Mouse (Mus musculus) kidney, postnatal 0 days (tissue): ENCODE data around the gene Pigc. TPM values are rescaled to one million over a fixed set of nuclear protein-coding genes. Genes with fewer than 3 reads are reported as not detected.

Experiments
- ATAC-seq: fragments of 200-750 bp; cut with Nextera tagmentation; replicated peaks from 2 replicates; pipeline ENCODE4 v1.8.0; 2017; ENCODE audit warnings: low read depth, moderate number of reproducible peaks, moderate TSS enrichment, moderate library complexity; ENCODE audit not compliant: low FRiP score
- DNase-seq: peaks from one replicate; pipeline ENCODE4 v3.0.0-alpha.2; 2016; ENCODE audit warnings: low spot score
- H3K27ac ChIP-seq: fragments of 300-500 bp; sonication (generic); 2 replicates; pipeline ENCODE4 v1.5.1; 2014; ENCODE audit warnings: mild to moderate bottlenecking
- H3K27me3 ChIP-seq: fragments of 300-500 bp; sonication (generic); 2 replicates; pipeline ENCODE4 v1.6.1; 2014; ENCODE audit warnings: low read length, mixed read lengths; ENCODE audit not compliant: insufficient read depth
- H3K36me3 ChIP-seq: fragments of 300-500 bp; sonication (generic); 2 replicates; pipeline ENCODE4 v1.6.1; 2014; ENCODE audit warnings: low read length, mixed read lengths; ENCODE audit not compliant: insufficient read depth
- H3K4me1 ChIP-seq: fragments of 300-500 bp; sonication (generic); replicated peaks from 2 replicates; pipeline ENCODE4 v1.6.1; 2014; ENCODE audit warnings: antibody characterized with exemption, low read length, mixed read lengths; ENCODE audit not compliant: insufficient read depth
- H3K4me2 ChIP-seq: fragments of 300-500 bp; sonication (generic); 2 replicates; pipeline ENCODE4 v1.6.1; 2014; ENCODE audit warnings: mild to moderate bottlenecking, low read length, moderate library complexity, mixed read lengths
- H3K4me3 ChIP-seq: fragments of 300-500 bp; sonication (generic); replicated peaks from 2 replicates; pipeline ENCODE4 v1.5.1; 2014; ENCODE audit warnings: low read depth, low read length
- H3K9ac ChIP-seq: fragments of 300-500 bp; sonication (generic); 2 replicates; pipeline ENCODE4 v1.6.1; 2014; ENCODE audit warnings: low read depth, low read length
- H3K9me3 ChIP-seq: fragments of 300-500 bp; sonication (generic); replicated peaks from 2 replicates; pipeline ENCODE4 v1.6.1; 2016; ENCODE audit warnings: low read length, inconsistent platforms, mixed read lengths
- CTCF ChIP-seq: IDR thresholded peaks from 2 replicates; pipeline ENCODE4 v1.5.1; 2016; ENCODE audit warnings: antibody characterized with exemption, low read depth, mild to moderate bottlenecking, moderate library complexity
- WGBS: fragments of 180-500 bp; shearing (Covaris S2); extraction: QIAGEN DNeasy Blood & Tissue Kit; methylation state at CpG from one replicate; pipeline ENCODE4 v1.1.7; 2014; 5-methylcytosine and 5-hydroxymethylcytosine counted together
- polyA plus RNA-seq: library from polyadenylated mRNA; unstranded; fragments of >200 nt; fragmentation: Nextera tagmentation; extraction: Ambion mirVana; gene quantifications from 2 replicates; pipeline ENCODE4 v1.2.1, GENCODE M21; 2015

Pigc gene
- polyA plus RNA-seq, 1 experiment from 2014 or later, result 43.7 TPM

- 18% methylated on average over 23 of the region's 23 CpGs for WGBS
- ATAC-seq (peak; percentile 58), DNase-seq (peak; percentile 94)
- Histone ChIP-seq H3K4me3 (peak overlapping the region; percentile 8; the same call in 1 of the 2 replicates), H3K4me1 (peaks cover 15% of the 10 kb centered on the region), H3K4me2 (peak overlapping the region; percentile 44), H3K27me3 (no peaks in the 10 kb centered on the region), H3K36me3 (no peaks in the 10 kb centered on the region), H3K27ac (peak overlapping the region; percentile 79), H3K9me3 (no peaks in the 10 kb centered on the region), H3K9ac (peak overlapping the region; percentile 37; the same call in 1 of the 2 replicates)
- TF ChIP-seq CTCF, result peak; percentile 80
These were observed 36.1 kb downstream of the Pigc start for GRCm38 (mm10) chr1:162004821-162005770.

- no peaks in the 10 kb centered on the region for H3K36me3 ChIP-seq
- 67% methylated on average over 9 of the region's 9 CpGs for WGBS
- no peak overlapping the region for H3K9ac ChIP-seq
- H3K4me2 ChIP-seq, result no peak overlapping the region
- no peaks in the 10 kb centered on the region for H3K9me3 ChIP-seq
- no peak for ATAC-seq
- H3K27ac ChIP-seq, result no peak overlapping the region
- no peak for TF ChIP-seq CTCF
- DNase-seq, result no peak
- H3K4me1 ChIP-seq, result peaks cover 15% of the 10 kb centered on the region
- no peaks in the 10 kb centered on the region for H3K27me3 ChIP-seq
- H3K4me3 ChIP-seq, result no peak overlapping the region
These were observed 37.1 kb downstream of the Pigc start for GRCm38 (mm10) chr1:162006109-162006508.

- no peak for ATAC-seq
- no peak overlapping the region for H3K4me2 ChIP-seq
- TF ChIP-seq CTCF, result no peak
- H3K27ac ChIP-seq, result peak overlapping the region; percentile 2; the same call in 1 of the 2 replicates
- no peak overlapping the region for H3K4me3 ChIP-seq
- no peak for DNase-seq
- no peaks in the 10 kb centered on the region for H3K27me3 ChIP-seq
- no peak overlapping the region for H3K9ac ChIP-seq
- H3K36me3 ChIP-seq, result no peaks in the 10 kb centered on the region
- WGBS, result 53% methylated on average over 4 of the region's 4 CpGs
- no peaks in the 10 kb centered on the region for H3K9me3 ChIP-seq
- H3K4me1 ChIP-seq, result peaks cover 15% of the 10 kb centered on the region
These were observed 39.2 kb downstream of the Pigc start for GRCm38 (mm10) chr1:162008208-162008607.

- no peaks in the 10 kb centered on the region for H3K27me3 ChIP-seq
- no peak overlapping the region for H3K4me3 ChIP-seq
- WGBS, result 16% methylated on average over 8 of the region's 8 CpGs
- ATAC-seq, result no peak
- H3K36me3 ChIP-seq, result no peaks in the 10 kb centered on the region
- DNase-seq, result peak; percentile 57
- H3K4me2 ChIP-seq, result peak overlapping the region; percentile 19; the same call in 1 of the 2 replicates
- peaks cover 15% of the 10 kb centered on the region for H3K4me1 ChIP-seq
- no peak for TF ChIP-seq CTCF
- H3K27ac ChIP-seq, result peak overlapping the region; percentile 2; the same call in 1 of the 2 replicates
- H3K9me3 ChIP-seq, result no peaks in the 10 kb centered on the region
- H3K9ac ChIP-seq, result no peak overlapping the region
These were observed 39.7 kb downstream of the Pigc start for GRCm38 (mm10) chr1:162008631-162009067.

GRCm38 (mm10) chr1:162009086-162009485 lies 40.1 kb downstream of the Pigc start:
- H3K27ac ChIP-seq, result peak overlapping the region; percentile 2; the same call in 1 of the 2 replicates
- 42% methylated on average over 8 of the region's 8 CpGs for WGBS
- H3K9ac ChIP-seq, result no peak overlapping the region

GRCm38 (mm10) chr1:162011523-162012245 lies 42.7 kb downstream of the Pigc start:
- ATAC-seq (no peak), DNase-seq (no peak)
- Histone ChIP-seq H3K9me3 (no peaks in the 10 kb centered on the region), H3K27me3 (no peaks in the 10 kb centered on the region), H3K4me3 (no peak overlapping the region), H3K4me1 (peaks cover 17% of the 10 kb centered on the region), H3K36me3 (no peaks in the 10 kb centered on the region), H3K9ac (no peak overlapping the region), H3K27ac (no peak overlapping the region), H3K4me2 (no peak overlapping the region)
- no peak for TF ChIP-seq CTCF
- WGBS, result 63% methylated on average over 16 of the region's 16 CpGs

More at GRCm38 (mm10) chr1:162009086-162009485, 40.1 kb downstream of the Pigc start:
- H3K4me1 ChIP-seq, result peaks cover 15% of the 10 kb centered on the region
- H3K4me2 ChIP-seq, result peak overlapping the region; percentile 19; the same call in 1 of the 2 replicates
- H3K36me3 ChIP-seq, result no peaks in the 10 kb centered on the region
- ATAC-seq (no peak), DNase-seq (no peak)
- no peak overlapping the region for H3K4me3 ChIP-seq
- no peaks in the 10 kb centered on the region for H3K9me3 ChIP-seq
- TF ChIP-seq CTCF, result no peak
- H3K27me3 ChIP-seq, result no peaks in the 10 kb centered on the region
